In genomic region chr1:91858101-91858790, GRCm38 (mm10) we compare ENCODE assay signal across 17 mouse cellular contexts. TPM values are rescaled to one million over a fixed set of nuclear protein-coding genes. Genes with fewer than 3 reads are reported as not detected.
DNase-seq lines count a peak whose midpoint lies in the region; ATAC-seq lines count a peak whose summit lies in the region.
"Had no signal": no experiment of that assay in that cellular context is flagged by ENCODE, and none has a peak within 500 bp of the region (broad histone marks: within the 10 kb centered on the region; RNA-seq: fewer than 3 reads in every experiment).

No protein-coding gene starts in this region.

- H3K36me3 ChIP-seq in limb, embryonic 10.5 days, result no peaks in the 10 kb centered on the region
- no peaks in the 10 kb centered on the region for H3K36me3 ChIP-seq in midbrain, embryonic 15.5 days (replicated peaks)
- H3K36me3 ChIP-seq: embryonic facial prominence, embryonic 10.5 days; heart, embryonic 13.5 days; limb, embryonic 13.5 days; liver, embryonic 15.5 days had no signal

- no peak overlapping the region for H3K27ac ChIP-seq in limb, embryonic 10.5 days
- no peak overlapping the region for H3K27ac ChIP-seq in midbrain, embryonic 15.5 days
- H3K27ac ChIP-seq: embryonic facial prominence, embryonic 10.5 days; kidney, postnatal 0 days; limb, embryonic 13.5 days; liver, embryonic 15.5 days had no signal

- no peak for ATAC-seq in midbrain, embryonic 15.5 days (replicated peaks)
- ATAC-seq: midbrain, embryonic 16.5 days had no signal

- H3K9ac ChIP-seq in midbrain, embryonic 15.5 days, result no peak overlapping the region
- H3K9ac ChIP-seq: heart, embryonic 13.5 days; limb, embryonic 13.5 days; liver, embryonic 15.5 days had no signal

- 86% methylated on average over 11 of the region's 11 CpGs for WGBS in limb, embryonic 10.5 days
- WGBS in midbrain, embryonic 15.5 days, result 78% methylated on average over 11 of the region's 11 CpGs

- peak; percentile 37 to 45 for DNase-seq in heart, adult 9 months (ENCODE audit: low spot score in 2 of 2)
- no peak for DNase-seq in heart, postnatal 25 days (ENCODE audit: low spot score)
- DNase-seq in 3134 (ENCODE audit: extremely low read depth, insufficient read length, low spot score) (peak; percentile 62), 3T3-L1 (ENCODE audit: low read depth, low spot score) (peak; percentile 74)
- DNase-seq in fibroblast of lung, adult 2 months (ENCODE audit: low read depth), result peak; percentile 90
- DNase-seq in limb, embryonic 10.5 days (ENCODE audit: low spot score), result no peak
- DNase-seq: cerebellum, postnatal 36 days; right cerebral cortex, postnatal 4 days; thymus, adult 18-20 months had no signal

- no peaks in the 10 kb centered on the region for H3K9me3 ChIP-seq in limb, embryonic 10.5 days (replicated peaks)
- H3K9me3 ChIP-seq in midbrain, embryonic 15.5 days, result no peaks in the 10 kb centered on the region
- H3K9me3 ChIP-seq: embryonic facial prominence, embryonic 10.5 days; heart, embryonic 13.5 days; limb, embryonic 13.5 days; liver, embryonic 15.5 days had no signal

- no peak overlapping the region for H3K4me3 ChIP-seq in limb, embryonic 10.5 days
- no peak overlapping the region for H3K4me3 ChIP-seq in midbrain, embryonic 15.5 days
- H3K4me3 ChIP-seq: embryonic facial prominence, embryonic 10.5 days; heart, embryonic 13.5 days; limb, embryonic 13.5 days; liver, embryonic 15.5 days had no signal

- intact Hi-C loops in heart, postnatal 25 days (cut with DNase I), result no loop called here

- 0 out of 2 replicates have a peak, but pooled peaks cover 2% of the 10 kb centered on the region for H3K4me1 ChIP-seq in limb, embryonic 10.5 days
- no peaks in the 10 kb centered on the region for H3K4me1 ChIP-seq in midbrain, embryonic 15.5 days
- H3K4me1 ChIP-seq: limb, embryonic 13.5 days; liver, embryonic 15.5 days had no signal

- no peaks in the 10 kb centered on the region for H3K27me3 ChIP-seq in limb, embryonic 10.5 days (ENCODE audit: low read depth, poor library complexity, severe bottlenecking)
- H3K27me3 ChIP-seq in midbrain, embryonic 15.5 days (replicated peaks), result no peaks in the 10 kb centered on the region
- H3K27me3 ChIP-seq: limb, embryonic 13.5 days; liver, embryonic 15.5 days had no signal

- H3K4me2 ChIP-seq in midbrain, embryonic 15.5 days, result no peak overlapping the region
- H3K4me2 ChIP-seq: heart, embryonic 13.5 days; limb, embryonic 13.5 days; liver, embryonic 15.5 days had no signal

RNA-seq across cellular contexts. Expression of gene Twist2, which starts 57.0 kb away (rescaled TPM):
- total RNA-seq in heart, postnatal 25 days (2021), result 1 to 10 TPM; 1.2 to 1.9 TPM
- 40.2 and 47.3 TPM in 2 replicates for polyA plus RNA-seq in limb, embryonic 10.5 days (2016; fragmentation: Nextera tagmentation; extraction: Ambion mirVana)
- 2.1 and 2.4 TPM in 2 replicates for polyA plus RNA-seq in midbrain, embryonic 15.5 days (2015; fragmentation: Nextera tagmentation; extraction: Ambion mirVana)
- total RNA-seq: CH12.LX had no signal

Comparison
In these comparisons a context has a peak if more than half of its experiments do, and no peak if none do; other contexts are left out.
1. DNase-seq: peak in heart, adult 9 months (2 of 2), 3134 (single experiment), 3T3-L1 (single experiment) and fibroblast of lung, adult 2 months (single experiment); none in heart, postnatal 25 days (single experiment) and limb, embryonic 10.5 days (single experiment).
2. RNA of gene Twist2, which starts 57.0 kb away (polyA plus RNA-seq): 40.2 to 47.3 TPM in limb, embryonic 10.5 days; 2.1 to 2.4 TPM in midbrain, embryonic 15.5 days; every median in the first group is over 10 times any median in the second.